Mouse (Mus musculus) liver, embryonic 13.5 days (tissue): ENCODE results near the gene Olfr644. TPM values are rescaled to one million over a fixed set of nuclear protein-coding genes. Genes with fewer than 3 reads are reported as not detected.
A peak's percentile ranks its signal among the peaks of the same experiment; 100 is the strongest.

Experiments
- ATAC-seq: fragments of 200-750 bp; cut with Nextera tagmentation; 2 replicates; pipeline ENCODE4 v1.8.0; 2017; ENCODE audit warnings: low read depth, mild to moderate bottlenecking, moderate number of reproducible peaks, moderate library complexity
- DNase-seq: peaks from one replicate; pipeline ENCODE4 v3.0.0; 2022
- H3K27ac ChIP-seq: fragments of 300-500 bp; sonication (generic); 2 replicates; pipeline ENCODE4 v1.5.1; 2015; ENCODE audit warnings: moderate library complexity, mild to moderate bottlenecking, inconsistent platforms
- H3K27me3 ChIP-seq: fragments of 300-500 bp; sonication (generic); 2 replicates; pipeline ENCODE4 v1.6.1; 2015; ENCODE audit warnings: mild to moderate bottlenecking, inconsistent platforms
- H3K36me3 ChIP-seq: fragments of 300-500 bp; sonication (generic); 2 replicates; pipeline ENCODE4 v1.6.1; 2015; ENCODE audit warnings: mild to moderate bottlenecking, inconsistent platforms
- H3K4me1 ChIP-seq: fragments of 300-500 bp; sonication (generic); replicated peaks from 2 replicates; pipeline ENCODE4 v1.6.1; 2015; ENCODE audit warnings: inconsistent platforms
- H3K4me2 ChIP-seq: fragments of 300-500 bp; sonication (generic); 2 replicates; pipeline ENCODE4 v1.6.1; 2015; ENCODE audit warnings: inconsistent platforms, mild to moderate bottlenecking, moderate library complexity
- H3K4me3 ChIP-seq: fragments of 300-500 bp; sonication (generic); replicated peaks from 2 replicates; pipeline ENCODE4 v1.5.1; 2015; ENCODE audit warnings: mild to moderate bottlenecking, inconsistent platforms
- H3K9ac ChIP-seq: fragments of 300-500 bp; sonication (generic); 2 replicates; pipeline ENCODE4 v1.6.1; 2015; ENCODE audit warnings: mild to moderate bottlenecking, inconsistent platforms
- H3K9me3 ChIP-seq: fragments of 300-500 bp; sonication (generic); replicated peaks from 2 replicates; pipeline ENCODE4 v1.6.1; 2016; ENCODE audit warnings: inconsistent platforms
- whole genome bisulfite sequencing: fragments of 180-500 bp; shearing (Covaris S2); methylation state at CpG from one replicate; pipeline ENCODE4 v1.1.7; 2015; ENCODE audit not compliant: insufficient replicate concordance; 5-methylcytosine and 5-hydroxymethylcytosine counted together
- polyA plus RNA-seq: library from polyadenylated mRNA; unstranded; fragments of >200 nt; fragmentation: Nextera tagmentation; extraction: Ambion mirVana; gene quantifications from 2 replicates; pipeline ENCODE4 v1.2.1, GENCODE M21; 2015

The Olfr644 gene
- polyA plus RNA-seq, result not detected in 2 replicates

- Histone ChIP-seq H3K9ac (no peak within 1 kb of the TSS), H3K9me3 (no peaks in the 10 kb centered on the region), H3K27ac (no peak within 1 kb of the TSS), H3K4me2 (no peak within 1 kb of the TSS), H3K36me3 (no peaks in the 10 kb centered on the region), H3K4me3 (no peak within 1 kb of the TSS), H3K4me1 (no peaks in the 10 kb centered on the region), H3K27me3 (no peaks in the 10 kb centered on the region)
- 57% methylated on average over 2 of the region's 2 CpGs for WGBS
- no peak for ATAC-seq
- DNase-seq, result no peak
Measured at GRCm38 (mm10) chr7:104071769-104072168, at the start of gene Olfr644. TSS of gene Olfr644 (minus strand) at chr7:104071869.

GRCm38 (mm10) chr7:104104757-104104972 lies 33.0 kb upstream of the Olfr644 start, which contains the start of gene Olfr646:
TSS of gene Olfr646 (plus strand) at chr7:104104873.
- Histone ChIP-seq H3K27ac (no peak within 1 kb of the TSS), H3K4me2 (no peak within 1 kb of the TSS), H3K36me3 (no peaks in the 10 kb centered on the region), H3K9me3 (no peaks in the 10 kb centered on the region), H3K27me3 (no peaks in the 10 kb centered on the region), H3K9ac (no peak within 1 kb of the TSS), H3K4me3 (no peak within 1 kb of the TSS), H3K4me1 (no peaks in the 10 kb centered on the region)
- no peak for DNase-seq
- no peak for ATAC-seq

- no peak overlapping the region for H3K4me2 ChIP-seq
- 18% methylated on average over 4 of the region's 4 CpGs for WGBS
Measured at GRCm38 (mm10) chr7:104103913-104104756, 32.5 kb upstream of the Olfr644 start.

GRCm38 (mm10) chr7:104085365-104085764 lies 13.7 kb upstream of the Olfr644 start, which contains the start of gene Olfr645:
TSS of gene Olfr645 (minus strand) at chr7:104085465.
- DNase-seq (no peak), ATAC-seq (no peak)
- Histone ChIP-seq H3K4me1 (no peaks in the 10 kb centered on the region), H3K27ac (no peak within 1 kb of the TSS), H3K27me3 (no peaks in the 10 kb centered on the region), H3K9ac (no peak within 1 kb of the TSS), H3K36me3 (no peaks in the 10 kb centered on the region), H3K9me3 (no peaks in the 10 kb centered on the region), H3K4me3 (no peak within 1 kb of the TSS), H3K4me2 (no peak within 1 kb of the TSS)
- WGBS, result 48% methylated on average over 1 of the region's 1 CpGs

More at GRCm38 (mm10) chr7:104103913-104104756, 32.5 kb upstream of the Olfr644 start:
- no peaks in the 10 kb centered on the region for H3K9me3 ChIP-seq
- H3K27ac ChIP-seq, result no peak overlapping the region
- no peak overlapping the region for H3K9ac ChIP-seq
- no peaks in the 10 kb centered on the region for H3K4me1 ChIP-seq
- H3K27me3 ChIP-seq, result no peaks in the 10 kb centered on the region
- no peak overlapping the region for H3K4me3 ChIP-seq
- no peaks in the 10 kb centered on the region for H3K36me3 ChIP-seq
- peak; percentile 74 for ATAC-seq
- no peak for DNase-seq

GRCm38 (mm10) chr7:104061345-104061744 lies 10.3 kb downstream of the Olfr644 start, which contains the start of gene 4930516K23Rik:
TSS of gene 4930516K23Rik (minus strand) at chr7:104061445.
- H3K27me3 ChIP-seq, result no peaks in the 10 kb centered on the region
- WGBS, result 36% methylated on average over 2 of the region's 2 CpGs
- H3K27ac ChIP-seq, result no peak within 1 kb of the TSS
- H3K4me2 ChIP-seq, result no peak within 1 kb of the TSS
- H3K4me1 ChIP-seq, result no peaks in the 10 kb centered on the region
- H3K36me3 ChIP-seq, result no peaks in the 10 kb centered on the region
- H3K9ac ChIP-seq, result no peak within 1 kb of the TSS
- DNase-seq (no peak), ATAC-seq (no peak)
- no peaks in the 10 kb centered on the region for H3K9me3 ChIP-seq
- no peak within 1 kb of the TSS for H3K4me3 ChIP-seq

GRCm38 (mm10) chr7:104059215-104059614 lies 12.5 kb downstream of the Olfr644 start:
- no peak overlapping the region for H3K27ac ChIP-seq
- H3K4me1 ChIP-seq, result no peaks in the 10 kb centered on the region
- H3K36me3 ChIP-seq, result no peaks in the 10 kb centered on the region
- H3K9me3 ChIP-seq, result no peaks in the 10 kb centered on the region
- no peaks in the 10 kb centered on the region for H3K27me3 ChIP-seq
- ATAC-seq, result no peak
- WGBS, result 62% methylated on average over 1 of the region's 1 CpGs
- H3K9ac ChIP-seq, result no peak overlapping the region
- no peak overlapping the region for H3K4me2 ChIP-seq
- DNase-seq, result no peak
- H3K4me3 ChIP-seq, result no peak overlapping the region

- Histone ChIP-seq H3K4me3 (no peak within 1 kb of the TSS), H3K27me3 (no peaks in the 10 kb centered on the region), H3K9me3 (no peaks in the 10 kb centered on the region), H3K4me1 (no peaks in the 10 kb centered on the region), H3K4me2 (no peak within 1 kb of the TSS), H3K36me3 (no peaks in the 10 kb centered on the region), H3K9ac (no peak within 1 kb of the TSS), H3K27ac (no peak within 1 kb of the TSS)
- DNase-seq (no peak), ATAC-seq (no peak)
- WGBS, result 39% methylated on average over 1 of the region's 1 CpGs
Measured at GRCm38 (mm10) chr7:104052566-104052965, 19.1 kb downstream of the Olfr644 start, which contains the start of gene Olfr642. TSS of gene Olfr642 (minus strand) at chr7:104052666.

- no peaks in the 10 kb centered on the region for H3K36me3 ChIP-seq
- no peak overlapping the region for H3K4me2 ChIP-seq
- no peaks in the 10 kb centered on the region for H3K4me1 ChIP-seq
- 57% methylated on average over 4 of the region's 4 CpGs for WGBS
- H3K27ac ChIP-seq, result no peak overlapping the region
- DNase-seq (no peak), ATAC-seq (no peak)
- no peaks in the 10 kb centered on the region for H3K9me3 ChIP-seq
- no peak overlapping the region for H3K4me3 ChIP-seq
- H3K27me3 ChIP-seq, result no peaks in the 10 kb centered on the region
- H3K9ac ChIP-seq, result no peak overlapping the region
Measured at GRCm38 (mm10) chr7:104050745-104051144, 20.9 kb downstream of the Olfr644 start.

GRCm38 (mm10) chr7:104035145-104035544 lies 36.5 kb downstream of the Olfr644 start, which contains the start of gene Olfr641:
TSS of gene Olfr641 (plus strand) at chr7:104035445.
- ATAC-seq, result no peak
- no peaks in the 10 kb centered on the region for H3K27me3 ChIP-seq
- no peak within 1 kb of the TSS for H3K4me3 ChIP-seq

GRCm38 (mm10) chr7:104026978-104027377 lies 44.7 kb downstream of the Olfr644 start:
- WGBS, result 59% methylated on average over 3 of the region's 3 CpGs
- Histone ChIP-seq H3K36me3 (no peaks in the 10 kb centered on the region), H3K27ac (no peak overlapping the region), H3K27me3 (no peaks in the 10 kb centered on the region), H3K9ac (no peak overlapping the region), H3K4me3 (no peak overlapping the region), H3K4me1 (no peaks in the 10 kb centered on the region), H3K9me3 (no peaks in the 10 kb centered on the region), H3K4me2 (no peak overlapping the region)
- DNase-seq (no peak), ATAC-seq (no peak)

More at GRCm38 (mm10) chr7:104035145-104035544, 36.5 kb downstream of the Olfr644 start, which contains the start of gene Olfr641:
- no peaks in the 10 kb centered on the region for H3K4me1 ChIP-seq
- H3K27ac ChIP-seq, result no peak within 1 kb of the TSS
- H3K9me3 ChIP-seq, result no peaks in the 10 kb centered on the region
- DNase-seq, result no peak
- no peak within 1 kb of the TSS for H3K4me2 ChIP-seq
- WGBS, result 36% methylated on average over 1 of the region's 1 CpGs
- H3K9ac ChIP-seq, result no peak within 1 kb of the TSS
- no peaks in the 10 kb centered on the region for H3K36me3 ChIP-seq

- H3K4me2 ChIP-seq, result no peak within 1 kb of the TSS
- ATAC-seq (no peak), DNase-seq (no peak)
- H3K4me3 ChIP-seq, result no peak within 1 kb of the TSS
- no peaks in the 10 kb centered on the region for H3K36me3 ChIP-seq
- H3K9me3 ChIP-seq, result no peaks in the 10 kb centered on the region
- H3K9ac ChIP-seq, result no peak within 1 kb of the TSS
- no peak within 1 kb of the TSS for H3K27ac ChIP-seq
- H3K27me3 ChIP-seq, result no peaks in the 10 kb centered on the region
- H3K4me1 ChIP-seq, result no peaks in the 10 kb centered on the region
- 60% methylated on average over 6 of the region's 6 CpGs for WGBS
Measured at GRCm38 (mm10) chr7:104025473-104025872, 46.2 kb downstream of the Olfr644 start, which contains the start of gene Olfr640. TSS of gene Olfr640 (minus strand) at chr7:104025573.

- no peaks in the 10 kb centered on the region for H3K36me3 ChIP-seq
- no peaks in the 10 kb centered on the region for H3K4me1 ChIP-seq
- H3K27ac ChIP-seq, result no peak overlapping the region
- H3K4me3 ChIP-seq, result no peak overlapping the region
- DNase-seq (no peak), ATAC-seq (no peak)
- 74% methylated on average over 6 of the region's 6 CpGs for WGBS
- no peak overlapping the region for H3K9ac ChIP-seq
- H3K27me3 ChIP-seq, result no peaks in the 10 kb centered on the region
- H3K4me2 ChIP-seq, result no peak overlapping the region
- no peaks in the 10 kb centered on the region for H3K9me3 ChIP-seq
Measured at GRCm38 (mm10) chr7:104021651-104022050, 50.0 kb downstream of the Olfr644 start.
